In the genomic region with DNA sequence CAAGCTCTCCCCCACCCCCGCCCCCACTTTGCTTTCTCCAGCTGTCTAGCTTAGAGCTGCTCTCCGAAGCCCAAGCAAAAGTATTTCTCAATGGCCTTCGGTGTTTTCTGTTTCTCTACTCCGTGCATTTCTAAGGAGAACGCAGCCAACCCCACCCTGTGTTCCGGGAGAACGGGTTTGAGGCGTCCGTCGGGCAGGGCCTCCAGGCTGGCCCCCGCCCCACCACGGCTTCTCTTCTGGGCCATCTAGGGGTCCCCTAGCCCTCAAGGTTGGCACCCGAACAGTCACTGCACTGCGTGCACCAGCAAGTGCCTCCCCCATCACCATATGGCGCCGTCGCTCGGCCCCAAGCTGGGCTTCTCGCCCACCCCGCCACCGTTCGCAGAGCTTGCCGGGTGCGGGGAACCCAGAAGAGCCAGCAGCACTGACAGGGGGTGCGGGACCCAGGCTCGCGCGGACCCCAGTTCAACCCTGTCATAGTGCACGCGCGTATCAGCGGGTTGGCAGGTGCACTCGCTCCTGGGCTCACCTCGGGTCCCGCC, we compare ENCODE assay signal across 8 mouse cellular contexts. TPM values are rescaled to one million over a fixed set of nuclear protein-coding genes. Genes with fewer than 3 reads are reported as not detected.
DNase-seq lines count a peak whose midpoint lies in the region; ATAC-seq lines count a peak whose summit lies in the region.

No protein-coding gene starts in this region.

- no peaks in the 10 kb centered on the region for H3K4me1 ChIP-seq in neural tube, embryonic 11.5 days (ENCODE audit: control insufficient read depth, insufficient read depth, low read length)
- H3K4me1 ChIP-seq in embryonic facial prominence, embryonic 15.5 days = peaks cover 20% of the 10 kb centered on the region
- H3K4me1 ChIP-seq in hindbrain, embryonic 13.5 days (replicated peaks) = peaks cover 14% of the 10 kb centered on the region; the same call in 1 of the 2 replicates
- H3K4me1 ChIP-seq in limb, embryonic 10.5 days = peaks cover 15% of the 10 kb centered on the region

- ATAC-seq in neural tube, embryonic 11.5 days (ENCODE audit: insufficient read depth, low FRiP score, low TSS enrichment) = peak; percentile 0
- peak; percentile 74 for ATAC-seq in embryonic facial prominence, embryonic 15.5 days (ENCODE audit: insufficient number of reproducible peaks, low FRiP score, low TSS enrichment, low read depth)
- no peak; the same call in 1 of the 2 replicates for ATAC-seq in hindbrain, embryonic 13.5 days (ENCODE audit: low FRiP score)
- peak; percentile 18; the same call in 1 of the 2 replicates for ATAC-seq in megakaryocyte-erythroid progenitor cell, adult 5-6 weeks (replicated peaks; ENCODE audit: low FRiP score, low TSS enrichment, poor library complexity, severe bottlenecking)

- H3K4me2 ChIP-seq in neural tube, embryonic 11.5 days (ENCODE audit: low read depth) = peak overlapping the region; percentile 96
- H3K4me2 ChIP-seq in embryonic facial prominence, embryonic 15.5 days (replicated peaks) = peak overlapping the region; percentile 96
- H3K4me2 ChIP-seq in hindbrain, embryonic 13.5 days = peak overlapping the region; percentile 83

- H3K9me3 ChIP-seq in neural tube, embryonic 11.5 days (ENCODE audit: control insufficient read depth, low read length) = no peaks in the 10 kb centered on the region
- H3K9me3 ChIP-seq in embryonic facial prominence, embryonic 15.5 days (replicated peaks) = no peaks in the 10 kb centered on the region
- H3K9me3 ChIP-seq in hindbrain, embryonic 13.5 days = no peaks in the 10 kb centered on the region
- no peaks in the 10 kb centered on the region for H3K9me3 ChIP-seq in limb, embryonic 10.5 days (replicated peaks)

- peak overlapping the region; percentile 72 for H3K9ac ChIP-seq in neural tube, embryonic 11.5 days (ENCODE audit: low read length)
- peak overlapping the region; percentile 51 for H3K9ac ChIP-seq in embryonic facial prominence, embryonic 15.5 days
- H3K9ac ChIP-seq in hindbrain, embryonic 13.5 days = peak overlapping the region; percentile 80

- H3K27ac ChIP-seq in neural tube, embryonic 11.5 days (ENCODE audit: low read depth, low read length) = peak overlapping the region; percentile 10; the same call in 1 of the 2 replicates
- peak overlapping the region; percentile 80 for H3K27ac ChIP-seq in embryonic facial prominence, embryonic 15.5 days (replicated peaks)
- H3K27ac ChIP-seq in hindbrain, embryonic 13.5 days = peak overlapping the region; percentile 66
- peak overlapping the region; percentile 58 for H3K27ac ChIP-seq in limb, embryonic 10.5 days

- no peaks in the 10 kb centered on the region; the same call in 1 of the 2 replicates for H3K36me3 ChIP-seq in neural tube, embryonic 11.5 days (ENCODE audit: control insufficient read depth, insufficient read depth, low read length)
- H3K36me3 ChIP-seq in embryonic facial prominence, embryonic 15.5 days = no peaks in the 10 kb centered on the region; the same call in 1 of the 2 replicates
- H3K36me3 ChIP-seq in hindbrain, embryonic 13.5 days = peaks cover 25% of the 10 kb centered on the region
- H3K36me3 ChIP-seq in limb, embryonic 10.5 days = no peaks in the 10 kb centered on the region

- 3% methylated on average over 35 of the region's 35 CpGs for WGBS in neural tube, embryonic 11.5 days
- WGBS in embryonic facial prominence, embryonic 15.5 days = 1% methylated on average over 35 of the region's 35 CpGs
- WGBS in hindbrain, embryonic 13.5 days = 2% methylated on average over 35 of the region's 35 CpGs
- WGBS in limb, embryonic 10.5 days = 4% methylated on average over 35 of the region's 35 CpGs

- peak overlapping the region; percentile 59 for H3K4me3 ChIP-seq in neural tube, embryonic 11.5 days (ENCODE audit: low read depth, low read length)
- peak overlapping the region; percentile 67 for H3K4me3 ChIP-seq in embryonic facial prominence, embryonic 15.5 days (replicated peaks)
- peak overlapping the region; percentile 69 for H3K4me3 ChIP-seq in hindbrain, embryonic 13.5 days
- H3K4me3 ChIP-seq in limb, embryonic 10.5 days = peak overlapping the region; percentile 64

- H3K27me3 ChIP-seq in neural tube, embryonic 11.5 days (ENCODE audit: control insufficient read depth, insufficient read depth, low read length) = peaks cover 8% of the 10 kb centered on the region; the same call in 1 of the 2 replicates
- no peaks in the 10 kb centered on the region; the same call in 1 of the 2 replicates for H3K27me3 ChIP-seq in embryonic facial prominence, embryonic 15.5 days
- H3K27me3 ChIP-seq in hindbrain, embryonic 13.5 days = peaks cover 26% of the 10 kb centered on the region
- H3K27me3 ChIP-seq in limb, embryonic 10.5 days (ENCODE audit: low read depth, poor library complexity, severe bottlenecking) = peaks cover 41% of the 10 kb centered on the region

- no peak for DNase-seq in neural tube, embryonic 11.5 days (ENCODE audit: low spot score)
- no peak for DNase-seq in neural tube, embryonic 10.5 days (ENCODE audit: extremely low spot score, low spot score)
- peak; percentile 44 for DNase-seq in limb, embryonic 10.5 days (ENCODE audit: low spot score)
- peak; percentile 66 for DNase-seq in testis, postnatal 10 days (ENCODE audit: low spot score)
- no peak for DNase-seq in thymus, postnatal 4 days

RNA-seq across cellular contexts. Expression of a gene that starts 0.4 kb away (rescaled TPM):
- 11.1 and 12.7 TPM in 2 replicates for polyA plus RNA-seq in neural tube, embryonic 11.5 days (2014; fragmentation: Nextera tagmentation; extraction: Ambion mirVana)
- 39.4 and 43.4 TPM in 2 replicates for polyA plus RNA-seq in embryonic facial prominence, embryonic 15.5 days (2015; fragmentation: Nextera tagmentation; extraction: Ambion mirVana)
- 15.9 and 18.5 TPM in 2 replicates for polyA plus RNA-seq in hindbrain, embryonic 13.5 days (2015; fragmentation: Nextera tagmentation; extraction: Ambion mirVana)
- polyA plus RNA-seq in limb, embryonic 10.5 days (2016; fragmentation: Nextera tagmentation; extraction: Ambion mirVana) = 2.7 and 5.0 TPM in 2 replicates
- total RNA-seq in megakaryocyte-erythroid progenitor cell, adult 5-6 weeks (2014; fragmentation: Nextera tagmentation) = 4.9 and 8.7 TPM in 2 replicates
- 8.1 and 8.6 TPM in 2 replicates for total RNA-seq in megakaryocyte-erythroid progenitor cell, adult 5-6 weeks (2017)

RNA-seq across cellular contexts. Expression of a gene that starts 9.7 kb away (rescaled TPM):
- polyA plus RNA-seq in neural tube, embryonic 11.5 days (2014; fragmentation: Nextera tagmentation; extraction: Ambion mirVana) = 3.6 TPM in 2 replicates
- 4.3 and 5.5 TPM in 2 replicates for polyA plus RNA-seq in embryonic facial prominence, embryonic 15.5 days (2015; fragmentation: Nextera tagmentation; extraction: Ambion mirVana)
- 8.9 and 10.4 TPM in 2 replicates for polyA plus RNA-seq in hindbrain, embryonic 13.5 days (2015; fragmentation: Nextera tagmentation; extraction: Ambion mirVana)
- 3.0 and 3.9 TPM in 2 replicates for polyA plus RNA-seq in limb, embryonic 10.5 days (2016; fragmentation: Nextera tagmentation; extraction: Ambion mirVana)
- not detected in 2 replicates for total RNA-seq in megakaryocyte-erythroid progenitor cell, adult 5-6 weeks (2014; fragmentation: Nextera tagmentation)
- 0.46 TPM in 1 of 2 replicates, not detected in the other for total RNA-seq in megakaryocyte-erythroid progenitor cell, adult 5-6 weeks (2017)

RNA-seq across cellular contexts. Expression of a gene that starts 9.8 kb away (rescaled TPM):
- polyA plus RNA-seq in neural tube, embryonic 11.5 days (2014; fragmentation: Nextera tagmentation; extraction: Ambion mirVana) = 35.1 and 35.4 TPM in 2 replicates
- 56.2 and 58.0 TPM in 2 replicates for polyA plus RNA-seq in embryonic facial prominence, embryonic 15.5 days (2015; fragmentation: Nextera tagmentation; extraction: Ambion mirVana)
- 47.1 and 48.2 TPM in 2 replicates for polyA plus RNA-seq in hindbrain, embryonic 13.5 days (2015; fragmentation: Nextera tagmentation; extraction: Ambion mirVana)
- 31.1 and 33.5 TPM in 2 replicates for polyA plus RNA-seq in limb, embryonic 10.5 days (2016; fragmentation: Nextera tagmentation; extraction: Ambion mirVana)
- 9.1 and 11.4 TPM in 2 replicates for total RNA-seq in megakaryocyte-erythroid progenitor cell, adult 5-6 weeks (2014; fragmentation: Nextera tagmentation)
- total RNA-seq in megakaryocyte-erythroid progenitor cell, adult 5-6 weeks (2017) = 4.1 and 8.5 TPM in 2 replicates

RNA-seq across cellular contexts. Expression of a gene that starts 19.3 kb away (rescaled TPM):
- 27.7 TPM in 2 replicates for polyA plus RNA-seq in neural tube, embryonic 11.5 days (2014; fragmentation: Nextera tagmentation; extraction: Ambion mirVana)
- 13.6 and 15.5 TPM in 2 replicates for polyA plus RNA-seq in embryonic facial prominence, embryonic 15.5 days (2015; fragmentation: Nextera tagmentation; extraction: Ambion mirVana)
- polyA plus RNA-seq in hindbrain, embryonic 13.5 days (2015; fragmentation: Nextera tagmentation; extraction: Ambion mirVana) = 67.5 and 71.4 TPM in 2 replicates
- polyA plus RNA-seq in limb, embryonic 10.5 days (2016; fragmentation: Nextera tagmentation; extraction: Ambion mirVana) = 6.4 and 7.8 TPM in 2 replicates
- total RNA-seq in megakaryocyte-erythroid progenitor cell, adult 5-6 weeks (2014; fragmentation: Nextera tagmentation) = not detected in 2 replicates
- total RNA-seq in megakaryocyte-erythroid progenitor cell, adult 5-6 weeks (2017) = not detected in 2 replicates

RNA-seq across cellular contexts. Expression of a gene that starts 38.0 kb away (rescaled TPM):
- 18.9 and 22.5 TPM in 2 replicates for polyA plus RNA-seq in neural tube, embryonic 11.5 days (2014; fragmentation: Nextera tagmentation; extraction: Ambion mirVana)
- polyA plus RNA-seq in embryonic facial prominence, embryonic 15.5 days (2015; fragmentation: Nextera tagmentation; extraction: Ambion mirVana) = 5.8 and 6.5 TPM in 2 replicates
- 9.1 and 9.7 TPM in 2 replicates for polyA plus RNA-seq in hindbrain, embryonic 13.5 days (2015; fragmentation: Nextera tagmentation; extraction: Ambion mirVana)
- polyA plus RNA-seq in limb, embryonic 10.5 days (2016; fragmentation: Nextera tagmentation; extraction: Ambion mirVana) = 7.3 and 8.2 TPM in 2 replicates
- 4.1 and 9.1 TPM in 2 replicates for total RNA-seq in megakaryocyte-erythroid progenitor cell, adult 5-6 weeks (2014; fragmentation: Nextera tagmentation)
- 1.2 and 4.8 TPM in 2 replicates for total RNA-seq in megakaryocyte-erythroid progenitor cell, adult 5-6 weeks (2017)

Comparison
In these comparisons a context has a peak if more than half of its experiments do, and no peak if none do; other contexts are left out.
1. DNase-seq: peak in limb, embryonic 10.5 days (single experiment) and testis, postnatal 10 days (single experiment); none in neural tube, embryonic 11.5 days (single experiment), neural tube, embryonic 10.5 days (single experiment) and thymus, postnatal 4 days (single experiment).
2. H3K27ac ChIP-seq: peak in every context shown above with its lines; median percentile 80 in embryonic facial prominence, embryonic 15.5 days; 66 in hindbrain, embryonic 13.5 days; 58 in limb, embryonic 10.5 days; 10 in neural tube, embryonic 11.5 days.
3. Peak in every context shown above with its lines, with median percentiles within 50 percentile points of each other: H3K4me2 ChIP-seq, H3K4me3 ChIP-seq and H3K9ac ChIP-seq.